Mouse (Mus musculus): ENCODE measurements around the gene Tmem8. TPM values are rescaled to one million over a fixed set of nuclear protein-coding genes. Genes with fewer than 3 reads are reported as not detected.

The Tmem8 gene
- polyA plus RNA-seq (2014; fragmentation: Illumina TruSeq; extraction: RNeasy Lipid Tissue Mini Kit (QIAGEN cat#74804); ENCODE audit: low read depth, low replicate concordance), result 6.0 TPM

GRCm38 (mm10) chr17:26113181-26113948 is at the start of gene Tmem8:
Tmem8 (plus strand) TSS chr17:26113299.

GRCm38 (mm10) chr17:26068831-26069739 is 44.0 kb upstream of the Tmem8 start, which contains the start of gene Rab11fip3:
Rab11fip3 (minus strand) TSS chr17:26069555.

GRCm38 (mm10) chr17:26089905-26090632 is 23.0 kb upstream of the Tmem8 start, which contains the start of gene Decr2:
Decr2 (minus strand) TSS chr17:26090337.

GRCm38 (mm10) chr17:26095121-26095740 is 17.9 kb upstream of the Tmem8 start, which contains the start of gene Nme4:
Nme4 (minus strand) TSS chr17:26095602.

GRCm38 (mm10) chr17:26123267-26123684 is 10.2 kb downstream of the Tmem8 start, which contains the start of gene Mrpl28:
Mrpl28 (plus strand) TSS chr17:26123500.

GRCm38 (mm10) chr17:26138239-26138836 is 25.2 kb downstream of the Tmem8 start, which contains the start of gene Axin1:
Axin1 (plus strand) TSS chr17:26138688.

Other genes starting within 250 kb of the Tmem8 start
- gene Mcrip2, start 244.5 kb upstream of the Tmem8 start, polyA plus RNA-seq (2014; fragmentation: Illumina TruSeq; extraction: RNeasy Lipid Tissue Mini Kit (QIAGEN cat#74804); ENCODE audit: low read depth, low replicate concordance), result 194 TPM
- 19.7 TPM for gene Mettl26, start 238.2 kb upstream of the Tmem8 start, polyA plus RNA-seq (2014; fragmentation: Illumina TruSeq; extraction: RNeasy Lipid Tissue Mini Kit (QIAGEN cat#74804); ENCODE audit: low read depth, low replicate concordance)
- not detected for gene Wfikkn1, start 232.4 kb upstream of the Tmem8 start, polyA plus RNA-seq (2014; fragmentation: Illumina TruSeq; extraction: RNeasy Lipid Tissue Mini Kit (QIAGEN cat#74804); ENCODE audit: low read depth, low replicate concordance)
- 15.4 TPM for gene Rab40c, start 193.6 kb upstream of the Tmem8 start, polyA plus RNA-seq (2014; fragmentation: Illumina TruSeq; extraction: RNeasy Lipid Tissue Mini Kit (QIAGEN cat#74804); ENCODE audit: low read depth, low replicate concordance)
- gene Pigq, start 168.4 kb upstream of the Tmem8 start, polyA plus RNA-seq (2014; fragmentation: Illumina TruSeq; extraction: RNeasy Lipid Tissue Mini Kit (QIAGEN cat#74804); ENCODE audit: low read depth, low replicate concordance), result 40.5 TPM
- not detected for gene Nhlrc4, start 168.3 kb upstream of the Tmem8 start, polyA plus RNA-seq (2014; fragmentation: Illumina TruSeq; extraction: RNeasy Lipid Tissue Mini Kit (QIAGEN cat#74804); ENCODE audit: low read depth, low replicate concordance)
- 0.34 TPM for gene A930017K11Rik, start 160.7 kb upstream of the Tmem8 start, polyA plus RNA-seq (2014; fragmentation: Illumina TruSeq; extraction: RNeasy Lipid Tissue Mini Kit (QIAGEN cat#74804); ENCODE audit: low read depth, low replicate concordance)
- 9.9 TPM for gene Capn15, start 127.5 kb upstream of the Tmem8 start, polyA plus RNA-seq (2014; fragmentation: Illumina TruSeq; extraction: RNeasy Lipid Tissue Mini Kit (QIAGEN cat#74804); ENCODE audit: low read depth, low replicate concordance)
- 28.2 TPM for gene Rab11fip3, start 43.7 kb upstream of the Tmem8 start, polyA plus RNA-seq (2014; fragmentation: Illumina TruSeq; extraction: RNeasy Lipid Tissue Mini Kit (QIAGEN cat#74804); ENCODE audit: low read depth, low replicate concordance)
- gene Decr2, start 23.0 kb upstream of the Tmem8 start, polyA plus RNA-seq (2014; fragmentation: Illumina TruSeq; extraction: RNeasy Lipid Tissue Mini Kit (QIAGEN cat#74804); ENCODE audit: low read depth, low replicate concordance), result 12.0 TPM
- gene Nme4, start 17.7 kb upstream of the Tmem8 start, polyA plus RNA-seq (2014; fragmentation: Illumina TruSeq; extraction: RNeasy Lipid Tissue Mini Kit (QIAGEN cat#74804); ENCODE audit: low read depth, low replicate concordance), result 10.3 TPM
- gene Mrpl28, start 10.2 kb downstream of the Tmem8 start, polyA plus RNA-seq (2014; fragmentation: Illumina TruSeq; extraction: RNeasy Lipid Tissue Mini Kit (QIAGEN cat#74804); ENCODE audit: low read depth, low replicate concordance), result 179 TPM
- 15.7 TPM for gene Axin1, start 25.4 kb downstream of the Tmem8 start, polyA plus RNA-seq (2014; fragmentation: Illumina TruSeq; extraction: RNeasy Lipid Tissue Mini Kit (QIAGEN cat#74804); ENCODE audit: low read depth, low replicate concordance)
- not detected for gene Pdia2, start 85.8 kb downstream of the Tmem8 start, polyA plus RNA-seq (2014; fragmentation: Illumina TruSeq; extraction: RNeasy Lipid Tissue Mini Kit (QIAGEN cat#74804); ENCODE audit: low read depth, low replicate concordance)
- 0.58 TPM for gene Rgs11, start 89.7 kb downstream of the Tmem8 start, polyA plus RNA-seq (2014; fragmentation: Illumina TruSeq; extraction: RNeasy Lipid Tissue Mini Kit (QIAGEN cat#74804); ENCODE audit: low read depth, low replicate concordance)
- 0.52 TPM for gene Arhgdig, start 94.5 kb downstream of the Tmem8 start, polyA plus RNA-seq (2014; fragmentation: Illumina TruSeq; extraction: RNeasy Lipid Tissue Mini Kit (QIAGEN cat#74804); ENCODE audit: low read depth, low replicate concordance)
- 72.6 TPM for gene Fam234a, start 130.9 kb downstream of the Tmem8 start, polyA plus RNA-seq (2014; fragmentation: Illumina TruSeq; extraction: RNeasy Lipid Tissue Mini Kit (QIAGEN cat#74804); ENCODE audit: low read depth, low replicate concordance)
- gene Luc7l, start 139.6 kb downstream of the Tmem8 start, polyA plus RNA-seq (2014; fragmentation: Illumina TruSeq; extraction: RNeasy Lipid Tissue Mini Kit (QIAGEN cat#74804); ENCODE audit: low read depth, low replicate concordance), result 36.3 TPM

Measured in heart, adult 10 weeks (tissue).